Mouse (Mus musculus): ENCODE results near the gene Sdhaf1.

Sdhaf1 gene

DNA sequence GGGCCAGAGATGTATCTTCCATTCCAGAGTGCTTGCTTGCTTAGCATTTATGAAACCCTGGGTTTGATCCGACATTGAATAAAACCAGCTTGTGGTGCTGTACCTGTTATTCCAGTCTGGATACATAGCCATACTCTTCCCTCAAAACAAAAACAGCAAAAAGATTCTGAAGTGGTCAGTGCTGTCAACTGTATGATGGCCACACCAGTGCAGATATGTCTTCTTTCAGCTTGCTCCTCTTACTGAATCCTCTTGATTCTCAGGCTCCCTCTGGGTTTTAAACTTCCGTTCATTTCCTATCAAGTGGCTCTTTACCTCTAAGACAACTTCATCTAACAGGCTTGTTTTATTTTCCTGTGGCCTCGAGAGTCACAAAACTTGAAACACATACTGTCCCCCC is at the start of gene Sdhaf1:
Gene Sdhaf1 (minus strand): TSS at position 101 of the 400 bp plus-strand sequence.
- no peak for DNase-seq (ENCODE audit: low read depth, low spot score)

DNA sequence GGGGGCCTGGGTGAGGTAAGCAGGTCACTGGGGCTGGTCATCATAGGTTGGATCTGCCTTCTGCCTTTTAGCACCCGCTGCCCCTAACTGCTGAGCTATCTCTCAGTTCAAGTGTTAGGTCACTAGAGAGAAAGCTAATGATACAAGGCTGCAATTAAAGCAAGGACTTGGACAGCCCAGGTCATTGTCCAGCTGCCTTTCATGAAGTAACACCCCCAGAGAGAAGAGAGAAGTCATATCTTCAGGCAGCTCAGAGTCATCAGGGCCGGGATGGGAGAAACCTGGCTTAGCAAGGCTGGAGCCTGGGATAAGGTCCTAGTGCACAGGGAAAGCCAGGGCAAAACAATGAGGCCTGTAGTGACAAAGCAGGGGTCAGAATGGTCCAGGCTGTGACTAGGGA is 43.8 kb upstream of the Sdhaf1 start:
- no peak for DNase-seq (ENCODE audit: low read depth, low spot score)

DNA sequence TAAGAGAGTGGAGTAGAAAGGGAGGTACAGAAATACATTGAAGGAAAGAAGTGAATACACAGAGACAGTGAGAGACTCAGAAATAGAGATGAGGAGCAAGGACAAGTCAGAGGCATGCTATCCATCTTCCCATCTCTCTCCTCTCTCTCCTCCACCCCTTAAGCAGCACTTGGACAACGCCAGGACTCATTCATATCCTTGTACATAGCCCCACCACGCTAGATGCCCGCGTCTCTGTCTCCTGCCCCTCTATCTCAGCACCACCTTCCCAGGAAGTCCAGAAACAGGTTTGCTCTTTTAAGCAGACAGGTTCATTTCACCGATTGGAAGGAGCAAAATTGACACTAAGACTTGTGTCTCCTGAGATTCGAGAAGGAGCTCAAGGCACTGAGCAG is 39.6 kb upstream of the Sdhaf1 start:
- no peak for DNase-seq (ENCODE audit: low read depth, low spot score)

DNA sequence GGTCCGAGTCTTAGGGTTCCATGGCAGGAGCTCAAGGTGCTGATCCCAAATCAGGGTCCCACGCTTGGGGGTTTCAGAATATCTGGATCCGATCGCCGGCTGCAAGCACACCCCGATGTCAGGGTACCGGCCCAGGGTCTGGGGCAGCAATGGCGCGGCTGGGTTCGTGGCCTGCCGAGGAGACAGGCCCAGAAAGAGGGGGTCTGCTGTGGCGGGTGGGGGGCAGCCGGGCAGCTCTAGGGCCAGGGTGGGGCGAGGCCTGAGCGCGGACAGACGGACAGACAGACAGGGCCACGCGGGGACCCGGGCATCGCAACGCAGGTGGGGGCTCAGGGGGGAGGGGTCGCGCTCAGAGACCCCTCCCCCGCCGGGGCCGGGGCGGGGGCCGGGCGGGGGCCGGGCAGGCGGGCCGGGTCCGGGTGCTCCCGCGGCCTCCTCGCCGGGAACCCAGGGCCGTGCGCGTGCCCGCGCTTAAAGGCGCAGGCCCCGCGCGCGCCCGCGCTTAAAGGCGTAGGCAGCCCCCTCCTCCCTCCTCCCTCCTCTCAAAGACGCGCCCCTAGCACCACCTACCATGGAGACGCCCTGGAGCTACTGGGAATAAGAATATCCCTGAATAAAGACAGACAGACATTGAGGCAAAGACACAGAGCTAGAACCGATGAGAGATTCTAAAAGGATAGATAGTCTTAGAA is 39.1 kb upstream of the Sdhaf1 start, which contains the start of gene Lrfn3:
Gene Lrfn3 (minus strand): TSS at position 121 of the 692 bp plus-strand sequence.
- DNase-seq (ENCODE audit: low read depth, low spot score): peak; percentile 48

DNA sequence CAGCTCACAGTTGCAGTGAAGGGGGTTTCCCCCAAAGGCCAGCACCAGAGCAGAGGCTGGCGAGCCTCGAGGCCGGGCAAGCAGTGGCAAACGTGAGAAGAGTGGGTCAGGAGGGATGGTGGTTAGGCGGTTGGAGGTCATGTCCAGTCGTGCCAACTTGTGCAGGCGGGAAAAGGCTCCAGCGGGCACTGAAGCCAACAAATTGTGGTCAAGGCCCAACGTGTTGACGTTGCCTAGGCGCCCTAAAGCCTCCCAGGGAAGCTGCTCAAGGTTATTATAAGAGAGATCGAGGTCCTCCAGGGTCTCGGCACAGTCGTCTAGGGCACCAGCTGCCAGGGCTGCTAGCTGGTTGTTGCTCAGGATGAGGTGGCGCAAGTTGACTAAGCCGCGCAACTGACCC is 36.3 kb upstream of the Sdhaf1 start:
- no peak for DNase-seq (ENCODE audit: low read depth, low spot score)

DNA sequence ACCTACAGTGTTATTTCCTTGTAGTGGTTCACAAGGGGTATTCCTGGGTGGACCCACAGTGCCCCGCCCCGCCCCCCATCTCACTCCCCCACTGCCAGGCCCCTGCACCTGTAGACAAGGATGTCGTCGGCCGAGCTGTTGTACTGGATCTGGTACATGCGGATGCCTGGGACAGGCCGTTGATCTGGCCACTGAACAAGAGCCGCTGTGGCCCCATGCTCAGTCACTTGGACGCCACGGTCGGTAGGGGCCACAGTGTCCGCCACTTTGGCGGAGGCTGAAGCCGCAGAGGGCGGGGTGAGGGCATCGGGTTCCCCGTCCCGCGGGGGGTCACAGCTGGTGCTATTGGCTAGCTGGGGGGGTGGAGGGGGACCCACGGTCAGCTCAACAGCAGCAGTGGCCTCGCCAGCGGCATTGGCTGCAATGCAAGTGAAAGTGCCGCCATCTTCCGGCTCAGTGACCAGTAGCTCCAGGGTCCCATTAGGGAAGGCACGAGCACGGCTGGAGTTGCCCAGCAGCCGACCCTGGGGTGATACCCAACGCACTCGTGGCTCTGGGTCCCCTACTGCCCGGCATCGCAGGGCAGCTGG is 35.7 kb upstream of the Sdhaf1 start:
- no peak for DNase-seq (ENCODE audit: low read depth, low spot score)

DNA sequence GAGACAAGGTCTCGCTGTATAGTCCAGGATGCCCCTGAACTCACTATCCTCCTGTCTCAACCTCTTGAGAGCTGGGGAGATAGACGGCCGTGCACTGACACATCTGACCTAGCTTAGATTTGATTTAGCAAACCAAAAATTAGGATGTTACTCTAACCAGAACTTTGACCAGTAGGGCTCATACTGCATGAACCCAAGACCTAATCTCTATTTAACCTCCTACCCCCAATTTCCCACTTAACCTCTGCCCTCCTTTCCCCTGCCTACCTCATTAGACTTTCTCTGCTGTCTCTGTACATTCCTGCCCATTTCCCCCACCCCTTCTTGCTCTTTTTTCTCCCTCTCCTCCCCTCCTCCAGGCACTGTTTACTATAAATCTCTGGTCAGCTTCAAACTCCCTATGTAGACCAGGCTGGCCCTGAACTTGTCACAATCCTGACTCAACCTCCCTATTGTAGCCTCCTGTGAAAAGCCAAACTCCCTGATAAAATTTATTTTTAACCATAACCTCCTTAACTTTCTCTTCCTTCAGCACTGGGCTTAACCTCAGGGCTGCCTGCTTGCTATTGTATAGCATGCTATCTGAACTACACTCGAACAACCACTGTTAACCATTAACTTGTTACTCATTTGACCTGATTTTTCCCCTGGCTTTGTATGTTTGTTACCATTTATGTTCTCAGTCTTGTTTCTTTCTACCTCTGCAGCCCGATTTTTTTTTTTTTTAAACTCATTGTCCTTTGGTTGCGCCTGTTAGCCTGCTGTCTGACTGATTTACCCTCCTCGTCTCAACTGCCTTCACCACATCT is 34.9 kb upstream of the Sdhaf1 start:
- no peak for DNase-seq (ENCODE audit: low read depth, low spot score)

DNA sequence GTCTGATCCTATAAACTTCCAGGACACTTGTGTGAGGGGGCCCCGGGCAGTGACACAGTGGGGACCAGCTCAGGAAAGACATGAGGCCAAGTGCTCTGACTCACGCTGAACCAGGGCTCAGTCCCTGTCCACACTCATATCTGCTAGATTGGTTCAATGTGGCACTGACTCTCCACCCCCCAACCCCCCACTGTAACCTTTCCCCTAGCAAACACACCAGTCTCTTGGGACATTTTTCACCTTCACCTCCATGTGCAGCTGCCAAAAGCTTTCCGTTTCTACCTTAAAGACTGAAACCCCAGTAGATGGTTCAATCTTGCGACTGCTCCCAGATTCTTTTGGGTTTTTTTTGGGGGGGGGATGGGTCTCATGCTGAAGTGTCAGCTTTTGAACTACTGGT is 30.4 kb upstream of the Sdhaf1 start:
- DNase-seq (ENCODE audit: low read depth, low spot score): no peak

DNA sequence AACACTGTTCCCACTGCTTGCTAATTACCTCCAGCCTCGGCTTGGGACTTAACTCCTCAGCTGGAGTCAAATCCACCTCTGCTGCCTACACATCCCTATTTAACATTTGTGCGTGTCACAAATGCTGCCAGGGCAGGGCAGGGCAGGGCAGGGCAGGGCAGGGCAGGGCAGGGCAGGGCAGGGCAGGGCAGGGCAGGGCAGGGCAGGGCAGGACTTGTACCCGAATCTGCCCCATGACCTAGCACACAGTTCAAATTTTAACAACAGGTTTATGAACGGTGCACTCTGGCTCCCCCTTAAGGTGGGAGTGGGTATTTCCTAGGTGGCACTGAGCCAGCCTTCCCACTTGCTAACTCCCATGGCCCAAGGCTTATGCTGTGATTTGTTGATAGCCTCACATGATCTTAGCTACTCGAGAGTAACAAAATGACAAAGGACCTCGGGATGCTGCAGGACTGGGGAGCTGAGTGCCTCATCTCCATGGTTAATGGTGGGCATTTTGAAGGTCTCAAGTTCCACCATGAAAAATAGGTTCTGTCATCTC is 29.7 kb upstream of the Sdhaf1 start:
- peak; percentile 77 for DNase-seq (ENCODE audit: low read depth, low spot score)

DNA sequence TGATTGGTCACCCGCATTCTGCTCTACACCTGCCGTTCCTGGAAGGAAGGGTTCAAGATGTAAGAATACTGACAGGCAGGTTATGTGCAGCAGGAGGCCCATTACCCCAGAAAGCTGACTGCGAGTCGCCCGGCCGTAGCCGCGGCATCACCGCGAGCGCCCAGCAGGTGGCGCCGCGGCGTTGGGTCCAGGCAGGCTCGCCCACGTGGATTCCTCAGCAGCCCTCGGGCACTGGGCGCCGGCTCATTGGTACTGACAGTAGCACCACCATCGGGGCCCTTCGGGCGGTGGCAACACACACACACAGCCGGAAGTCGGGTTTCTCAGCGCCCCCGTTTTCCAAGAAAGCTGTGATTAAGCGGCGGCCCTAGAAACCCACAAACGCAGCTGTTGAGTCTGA is 24.1 kb upstream of the Sdhaf1 start:
- peak; percentile 50 for DNase-seq (ENCODE audit: low read depth, low spot score)

DNA sequence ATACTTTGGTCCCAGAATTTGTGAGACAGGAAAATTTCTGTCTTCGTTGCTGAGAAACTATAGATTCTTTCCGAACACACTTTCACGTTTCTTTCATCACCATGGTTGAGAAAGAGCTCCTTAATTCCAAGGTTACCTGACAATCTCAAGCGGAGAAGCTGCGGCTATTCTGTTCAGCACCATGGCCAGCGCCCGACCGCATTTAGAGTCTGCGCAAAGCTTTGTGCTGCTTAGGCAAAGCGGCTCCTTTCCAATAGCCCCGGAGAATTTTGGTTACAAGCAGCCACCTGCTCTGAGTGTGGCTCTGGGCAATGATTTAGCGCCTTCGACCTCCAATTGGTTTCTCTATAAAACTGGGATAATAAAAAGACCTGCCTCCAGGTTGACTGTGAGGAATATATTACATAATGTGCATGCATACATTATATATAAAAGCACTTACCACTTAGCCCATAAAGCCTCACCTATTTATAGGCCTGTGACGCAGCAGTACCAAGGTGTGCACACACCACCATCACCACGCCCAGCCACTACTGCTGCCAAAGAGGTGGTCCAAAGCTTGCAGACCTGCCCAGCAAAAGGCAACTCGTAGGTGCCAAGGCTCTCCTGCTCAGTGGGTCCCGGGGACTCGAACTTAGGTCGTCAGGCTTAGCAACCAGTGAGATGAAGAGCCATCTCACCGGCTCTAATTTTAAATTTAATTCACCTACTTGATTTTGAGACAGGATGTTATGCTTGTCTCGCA is 23.1 kb upstream of the Sdhaf1 start:
- no peak for DNase-seq (ENCODE audit: low read depth, low spot score)

DNA sequence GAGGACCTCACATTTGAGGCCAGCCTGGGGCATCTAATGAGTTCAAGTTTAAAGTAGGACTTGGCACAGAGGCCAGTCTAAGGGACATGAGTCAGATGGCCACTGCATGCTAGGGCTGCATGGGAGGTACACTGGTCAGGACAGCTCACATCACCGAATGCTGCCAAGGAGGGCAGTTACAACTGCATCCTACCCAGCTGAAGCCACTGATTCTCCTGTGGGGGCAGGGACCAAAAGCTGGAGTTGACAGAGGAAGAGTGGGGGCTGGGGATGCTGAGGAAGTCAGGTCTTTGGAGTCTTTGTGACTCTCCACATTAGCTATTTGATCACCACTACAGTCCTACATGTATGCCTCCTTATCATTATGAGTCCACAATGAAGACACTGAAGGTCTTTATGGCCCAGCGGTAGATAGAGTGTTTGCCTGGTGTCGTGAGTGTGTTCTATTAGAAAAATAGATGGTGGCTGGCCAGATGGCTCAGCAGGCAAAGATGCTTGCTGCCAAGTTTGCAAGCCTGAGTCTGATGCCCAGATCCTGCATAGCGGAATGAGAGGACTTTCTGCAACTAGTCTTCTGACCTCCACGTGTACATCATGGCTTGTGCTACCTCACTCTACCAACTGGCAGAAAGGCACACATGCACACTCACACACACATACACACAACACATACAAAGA is 15.9 kb upstream of the Sdhaf1 start:
- no peak for DNase-seq (ENCODE audit: low read depth, low spot score)

DNA sequence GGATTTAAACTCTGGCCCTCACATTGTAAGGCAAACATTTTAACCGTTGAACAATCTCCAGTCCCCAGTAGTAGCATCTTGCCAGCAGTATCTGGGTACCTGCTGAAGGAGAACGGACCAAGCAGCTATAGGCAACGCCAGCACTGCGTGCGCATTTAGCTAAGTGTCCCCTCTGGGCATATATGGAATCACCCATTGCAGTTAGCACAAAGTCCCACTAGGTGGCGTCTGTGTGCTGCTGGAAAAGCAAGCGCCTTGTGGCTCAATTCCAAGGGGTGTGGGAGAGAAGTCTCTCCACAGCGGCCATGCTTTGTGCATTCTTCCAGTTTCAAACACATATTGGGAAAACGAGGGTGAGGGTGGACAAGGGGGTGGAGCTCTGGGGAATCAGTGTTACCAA is 12.7 kb upstream of the Sdhaf1 start:
- peak; percentile 88 for DNase-seq (ENCODE audit: low read depth, low spot score)

DNA sequence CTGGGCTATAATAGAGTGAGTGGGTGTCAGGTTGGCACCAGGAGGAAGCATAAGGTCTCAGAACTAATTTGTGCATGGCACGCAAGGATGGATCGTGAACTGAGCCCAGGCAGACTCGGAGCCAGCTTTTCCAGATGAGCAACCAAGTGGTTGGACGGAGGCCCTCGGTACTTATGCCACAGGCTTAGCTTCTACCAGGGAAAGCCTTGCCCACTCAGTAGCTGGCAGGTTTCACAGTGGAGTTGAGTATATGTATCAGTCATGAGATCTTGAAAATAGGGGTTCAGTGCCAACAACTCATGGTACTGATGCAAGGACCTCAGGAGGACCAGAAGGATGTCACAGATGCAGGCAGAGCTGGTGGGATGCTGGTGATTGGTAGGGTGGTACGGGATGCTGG is 12.0 kb upstream of the Sdhaf1 start:
- no peak for DNase-seq (ENCODE audit: low read depth, low spot score)

DNA sequence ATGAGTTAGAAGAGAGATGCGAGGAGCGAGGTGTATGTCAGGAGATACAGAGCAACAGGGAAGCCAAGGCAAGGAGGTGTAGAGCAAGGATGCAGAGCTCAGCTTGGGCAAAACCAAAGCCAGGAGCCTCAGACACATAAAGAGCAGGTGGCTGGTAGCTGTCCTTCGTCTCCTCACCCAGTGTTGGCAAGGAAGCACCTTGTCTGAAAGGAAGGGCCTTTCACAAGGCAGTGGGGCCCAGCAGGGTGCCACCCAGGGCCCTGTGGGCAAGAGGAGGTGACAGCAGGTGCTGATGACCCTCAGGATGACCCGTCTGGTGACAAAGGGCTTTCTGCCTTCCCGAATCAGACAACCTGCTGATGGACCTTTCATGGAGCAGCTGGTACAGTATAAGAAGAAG is 10.9 kb upstream of the Sdhaf1 start:
- no peak for DNase-seq (ENCODE audit: low read depth, low spot score)

DNA sequence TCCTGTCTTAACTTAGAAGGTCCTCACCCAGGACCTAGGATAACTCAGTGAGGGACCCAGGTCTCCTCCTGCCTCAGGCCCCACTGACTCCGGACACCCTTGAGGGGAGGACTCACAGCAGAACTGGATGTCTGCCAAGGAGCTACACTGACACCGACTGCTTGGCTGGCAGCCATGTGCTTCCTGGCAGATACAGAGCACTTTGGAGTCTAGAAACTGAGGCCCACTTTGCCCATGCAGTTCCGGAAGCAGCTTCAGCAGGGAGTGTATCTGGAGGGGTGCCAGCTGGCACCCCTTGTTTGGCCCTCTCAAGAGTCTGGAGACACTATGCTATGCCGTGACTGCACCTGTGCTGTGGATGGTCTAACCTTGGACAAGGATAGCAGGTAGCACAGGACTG is 9.7 kb upstream of the Sdhaf1 start:
- no peak for DNase-seq (ENCODE audit: low read depth, low spot score)

DNA sequence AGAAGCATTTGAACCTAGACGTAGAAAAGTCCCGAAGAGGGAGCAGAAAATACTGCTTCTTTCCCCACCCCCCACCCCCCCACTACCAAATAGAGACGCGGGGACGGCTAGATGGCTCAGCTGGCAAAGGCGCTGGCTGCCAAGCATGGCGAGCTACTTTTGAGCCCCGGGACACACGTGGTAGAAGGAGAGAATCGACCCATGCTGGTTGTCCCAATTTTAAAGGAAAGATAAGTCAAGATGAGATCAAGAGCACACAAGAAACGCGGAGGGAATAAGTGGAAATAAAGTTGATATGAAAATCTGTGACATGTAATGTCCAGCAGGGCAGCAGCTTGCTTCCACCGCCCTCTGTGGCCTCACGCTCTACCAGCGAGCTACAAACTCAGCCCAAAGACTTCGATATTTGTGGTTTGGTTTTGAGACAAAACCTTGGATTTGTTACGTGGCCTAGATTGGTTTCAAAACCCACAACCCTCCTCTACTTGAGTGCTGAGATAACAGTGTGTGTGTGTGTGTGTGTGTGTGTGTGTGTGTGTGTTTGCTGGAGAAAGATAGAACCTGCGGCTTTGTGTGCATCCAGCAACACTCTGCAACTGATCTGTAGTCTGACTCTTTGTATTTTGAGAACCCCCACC is 9.0 kb upstream of the Sdhaf1 start:
- DNase-seq (ENCODE audit: low read depth, low spot score): no peak

DNA sequence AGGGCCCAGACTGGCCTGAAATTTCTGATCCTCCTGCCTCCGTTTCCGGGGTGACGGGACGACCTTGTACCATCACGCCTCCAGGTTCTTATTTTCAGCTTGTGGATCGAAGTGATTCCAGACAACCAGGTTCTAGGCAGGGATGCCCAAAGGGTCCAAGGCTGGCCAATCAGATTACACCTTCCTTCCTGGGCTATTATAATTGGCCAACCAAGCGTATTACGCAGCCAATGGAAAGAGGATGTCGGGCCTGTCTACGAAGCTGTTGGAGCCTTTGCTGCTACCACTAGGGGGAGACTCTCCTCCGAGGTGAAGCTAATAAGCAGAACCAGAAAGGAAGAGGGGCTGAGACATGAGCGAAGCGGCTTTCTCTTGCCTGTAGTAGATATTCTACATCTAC is 8.2 kb upstream of the Sdhaf1 start:
- DNase-seq (ENCODE audit: low read depth, low spot score): peak; percentile 88

DNA sequence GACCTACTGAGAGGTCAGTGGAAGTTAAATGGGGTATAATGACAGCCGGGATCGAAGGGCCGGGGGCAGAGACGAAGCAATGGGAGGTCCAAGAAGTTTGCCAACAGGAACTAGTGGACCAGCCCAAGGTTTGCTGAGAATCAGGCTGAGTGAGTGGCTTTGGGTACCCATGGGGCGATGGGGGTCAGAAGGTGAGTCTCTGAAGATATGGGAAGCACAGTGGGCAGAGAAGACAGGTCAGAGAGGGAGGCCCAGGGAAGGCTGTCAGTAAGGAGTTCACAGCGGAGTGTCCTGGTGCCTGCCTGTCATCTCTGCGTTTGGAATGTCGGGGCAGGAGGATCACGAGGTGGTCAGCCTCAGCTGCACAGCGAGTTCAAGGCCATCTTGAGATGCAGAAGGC is 4.7 kb upstream of the Sdhaf1 start:
- DNase-seq (ENCODE audit: low read depth, low spot score): no peak

DNA sequence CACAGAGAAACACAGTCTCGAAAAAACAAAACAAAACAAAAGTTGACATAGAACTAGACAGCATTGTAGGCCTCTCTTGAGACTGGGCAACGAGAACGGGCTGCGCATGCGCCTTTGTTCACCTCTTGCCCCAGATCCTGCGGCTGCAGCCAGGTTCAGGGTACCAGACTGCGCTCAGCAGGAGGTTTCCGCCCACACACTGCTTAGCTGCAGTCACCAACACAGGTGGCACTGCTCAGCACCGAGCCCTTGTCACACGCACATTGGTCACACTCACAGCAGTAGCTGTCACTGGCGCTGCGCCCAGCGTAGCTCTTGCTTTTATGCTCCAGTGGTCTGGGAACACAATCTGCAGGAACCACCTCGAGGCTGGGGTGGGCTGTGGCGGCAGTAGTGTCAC is 3.4 kb upstream of the Sdhaf1 start:
- no peak for DNase-seq (ENCODE audit: low read depth, low spot score)

DNA sequence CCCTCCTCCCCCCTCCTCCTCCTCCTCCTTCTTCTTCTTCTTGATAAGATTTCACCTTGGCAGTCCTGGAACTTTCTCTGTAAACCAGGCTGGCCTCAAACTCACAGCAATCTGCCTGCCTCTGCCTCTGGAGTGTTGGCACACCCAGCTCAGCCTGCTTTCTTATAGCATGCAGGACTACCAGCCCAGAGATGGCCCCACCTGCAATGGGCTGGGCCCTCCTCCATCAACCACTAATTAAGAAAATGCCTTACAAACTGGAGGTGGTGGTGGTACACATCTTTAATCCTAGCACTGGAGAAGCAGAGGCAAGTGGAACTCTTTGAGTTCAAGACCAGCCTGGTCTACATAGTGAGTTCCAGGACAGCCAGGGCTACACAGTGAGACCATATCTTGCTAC is 2.7 kb upstream of the Sdhaf1 start:
- no peak for DNase-seq (ENCODE audit: low read depth, low spot score)
